Comparison of ENCODE assay signal across 12 mouse cellular contexts in the genomic region with DNA sequence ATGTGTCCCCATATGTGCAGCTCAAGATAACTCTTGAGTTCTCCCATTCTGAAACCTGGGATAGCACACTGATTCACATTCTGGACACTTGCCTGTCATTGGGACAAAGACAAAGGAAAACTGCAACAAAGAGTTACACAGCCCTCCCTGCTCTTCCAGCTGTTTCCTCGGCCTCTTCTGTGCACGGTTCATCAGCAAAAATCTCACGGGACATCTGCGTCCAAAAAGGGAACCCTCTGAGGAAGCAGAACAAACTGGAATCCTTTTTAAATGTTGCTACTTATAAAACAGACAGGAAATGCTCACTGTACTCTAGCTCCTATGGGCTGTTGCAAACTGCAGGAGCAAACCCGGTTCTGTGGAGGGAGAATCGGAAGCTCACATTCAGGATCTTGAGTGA. TPM values are rescaled to one million over a fixed set of nuclear protein-coding genes. Genes with fewer than 3 reads are reported as not detected.
DNase-seq lines count a peak whose midpoint lies in the region; ATAC-seq and TF ChIP-seq lines count a peak whose summit lies in the region.
"Had no signal": no experiment of that assay in that cellular context is flagged by ENCODE, and none has a peak within 500 bp of the region (broad histone marks: within the 10 kb centered on the region; RNA-seq: fewer than 3 reads in every experiment).

No protein-coding gene starts in this region.

- H3K4me3 ChIP-seq in lung, embryonic 15.5 days, result no peak overlapping the region
- H3K4me3 ChIP-seq in heart, postnatal 0 days (ENCODE audit: low read depth, low read length), result no peak overlapping the region
- H3K4me3 ChIP-seq: limb, embryonic 15.5 days had no signal

- H3K4me2 ChIP-seq in lung, embryonic 15.5 days, result no peak overlapping the region
- peak overlapping the region; percentile 25 for H3K4me2 ChIP-seq in heart, postnatal 0 days (ENCODE audit: low read depth, low read length)
- H3K4me2 ChIP-seq: limb, embryonic 15.5 days had no signal

- WGBS in lung, embryonic 15.5 days, result 40% methylated on average over 6 of the region's 6 CpGs
- WGBS in heart, postnatal 0 days, result 43% methylated on average over 6 of the region's 6 CpGs

- intact Hi-C loops in heart, postnatal 25 days (cut with DNase I), result no loop called here

- H3K27me3 ChIP-seq in lung, embryonic 15.5 days, result no peaks in the 10 kb centered on the region
- H3K27me3 ChIP-seq in heart, postnatal 0 days (ENCODE audit: control insufficient read depth, insufficient read depth, low read length), result no peaks in the 10 kb centered on the region
- H3K27me3 ChIP-seq: limb, embryonic 15.5 days had no signal

- H3K9ac ChIP-seq in lung, embryonic 15.5 days, result no peak overlapping the region
- H3K9ac ChIP-seq in heart, postnatal 0 days (replicated peaks; ENCODE audit: low read depth, low read length), result no peak overlapping the region
- H3K9ac ChIP-seq: limb, embryonic 15.5 days had no signal

- ATAC-seq in lung, embryonic 15.5 days (ENCODE audit: borderline replicate concordance, extremely low read depth, low FRiP score, low TSS enrichment), result no peak
- peak; percentile 73 for ATAC-seq in common myeloid progenitor, adult 5-6 weeks (replicated peaks; ENCODE audit: low read depth, poor library complexity, severe bottlenecking)
- ATAC-seq in heart, postnatal 0 days (ENCODE audit: insufficient read depth, low read depth), result peak; percentile 67
- ATAC-seq: forebrain, embryonic 14.5 days had no signal

- TF ChIP-seq EP300 in heart, postnatal 0 days (IDR thresholded peaks at IDR 0.05; ENCODE audit: low read depth), result peak; percentile 62; the same call in 1 of the 2 replicates

- H3K9me3 ChIP-seq in lung, embryonic 15.5 days, result no peaks in the 10 kb centered on the region
- H3K9me3 ChIP-seq in heart, postnatal 0 days (replicated peaks; ENCODE audit: control insufficient read depth, low read length), result no peaks in the 10 kb centered on the region
- H3K9me3 ChIP-seq: limb, embryonic 15.5 days had no signal

- H3K36me3 ChIP-seq in lung, embryonic 15.5 days, result no peaks in the 10 kb centered on the region
- H3K36me3 ChIP-seq in heart, postnatal 0 days (replicated peaks; ENCODE audit: control insufficient read depth, insufficient read depth, low read length), result no peaks in the 10 kb centered on the region
- H3K36me3 ChIP-seq: limb, embryonic 15.5 days had no signal

- peak; percentile 62 for DNase-seq in heart, adult 8-10 months (ENCODE audit: low spot score)
- no peak for DNase-seq in heart, postnatal 25 days (ENCODE audit: low spot score)
- no peak for DNase-seq in lung, postnatal 25 days (ENCODE audit: low spot score)
- no peak for DNase-seq in heart, postnatal 0 days (ENCODE audit: low spot score)
- DNase-seq in MN1 (ENCODE audit: low spot score), result no peak
- no peak for DNase-seq in yolk sac, embryonic 10.5 days (ENCODE audit: low spot score)
- DNase-seq: cerebellum, adult 8-10 months; kidney, postnatal 25 days had no signal

- peaks cover 15% of the 10 kb centered on the region; the same call in 1 of the 2 replicates for H3K4me1 ChIP-seq in lung, embryonic 15.5 days
- no peaks in the 10 kb centered on the region for H3K4me1 ChIP-seq in heart, postnatal 0 days (ENCODE audit: control insufficient read depth, insufficient read depth)

- no peak for TF ChIP-seq CTCF in heart, postnatal 0 days (IDR thresholded peaks at IDR 0.05; ENCODE audit: low read depth)

- peak overlapping the region; percentile 75 for H3K27ac ChIP-seq in lung, embryonic 15.5 days
- peak overlapping the region; percentile 78 for H3K27ac ChIP-seq in heart, postnatal 0 days (ENCODE audit: low read depth)
- H3K27ac ChIP-seq: limb, embryonic 15.5 days had no signal

RNA-seq across cellular contexts. Expression of a gene that starts 13.3 kb away (rescaled TPM):
- under 1 TPM; 0.20 to 0.34 (median 0.28) TPM for total RNA-seq in heart, adult 8-10 months (2022)
- total RNA-seq in heart, postnatal 25 days (2021), result under 1 TPM; 0.13 to 0.36 TPM
- polyA plus RNA-seq in lung, embryonic 15.5 days (2015; fragmentation: Nextera tagmentation; extraction: Ambion mirVana), result 15.1 and 16.1 TPM in 2 replicates
- total RNA-seq in common myeloid progenitor, adult 5-6 weeks (2017), result 5.8 and 13.7 TPM in 2 replicates
- 0.27 and 2.9 TPM in 2 replicates for total RNA-seq in heart, postnatal 0 days (2014; rRNA removed; ENCODE audit: low replicate concordance)
- polyA plus RNA-seq in heart, postnatal 0 days (2015; fragmentation: Nextera tagmentation; extraction: Ambion mirVana), result 2.1 and 2.2 TPM in 2 replicates

RNA-seq across cellular contexts. Expression of a gene that starts 53.6 kb away (rescaled TPM):
- total RNA-seq in heart, adult 8-10 months (2022), result 1 to 10 TPM in 2 of 4 experiments, under 1 TPM in 2; 0.44 to 2.2 (median 0.92) TPM
- under 1 TPM; 0.49 to 0.50 TPM for total RNA-seq in heart, postnatal 25 days (2021)
- 1.3 and 1.6 TPM in 2 replicates for polyA plus RNA-seq in lung, embryonic 15.5 days (2015; fragmentation: Nextera tagmentation; extraction: Ambion mirVana)
- 0.18 TPM in 1 of 2 replicates, not detected in the other for total RNA-seq in common myeloid progenitor, adult 5-6 weeks (2017)
- total RNA-seq in heart, postnatal 0 days (2014; rRNA removed; ENCODE audit: low replicate concordance), result 0.46 TPM in 1 of 2 replicates, not detected in the other
- polyA plus RNA-seq in heart, postnatal 0 days (2015; fragmentation: Nextera tagmentation; extraction: Ambion mirVana), result 0.34 and 0.37 TPM in 2 replicates
